Mouse (Mus musculus) kidney, postnatal 0 days (tissue): ENCODE results near the gene Rnf220. TPM values are rescaled to one million over a fixed set of nuclear protein-coding genes. Genes with fewer than 3 reads are reported as not detected.

Source experiments
- ATAC-seq: fragments of 200-750 bp; cut with Nextera tagmentation; replicated peaks from 2 replicates; pipeline ENCODE4 v1.8.0; 2017; ENCODE audit warnings: low read depth, moderate number of reproducible peaks, moderate TSS enrichment, moderate library complexity; ENCODE audit not compliant: low FRiP score
- DNase-seq: peaks from one replicate; pipeline ENCODE4 v3.0.0-alpha.2; 2016; ENCODE audit warnings: low spot score
- H3K27ac ChIP-seq: fragments of 300-500 bp; sonication (generic); 2 replicates; pipeline ENCODE4 v1.5.1; 2014; ENCODE audit warnings: mild to moderate bottlenecking
- H3K27me3 ChIP-seq: fragments of 300-500 bp; sonication (generic); 2 replicates; pipeline ENCODE4 v1.6.1; 2014; ENCODE audit warnings: low read length, mixed read lengths; ENCODE audit not compliant: insufficient read depth
- H3K36me3 ChIP-seq: fragments of 300-500 bp; sonication (generic); 2 replicates; pipeline ENCODE4 v1.6.1; 2014; ENCODE audit warnings: low read length, mixed read lengths; ENCODE audit not compliant: insufficient read depth
- H3K4me1 ChIP-seq: fragments of 300-500 bp; sonication (generic); replicated peaks from 2 replicates; pipeline ENCODE4 v1.6.1; 2014; ENCODE audit warnings: antibody characterized with exemption, low read length, mixed read lengths; ENCODE audit not compliant: insufficient read depth
- H3K4me2 ChIP-seq: fragments of 300-500 bp; sonication (generic); 2 replicates; pipeline ENCODE4 v1.6.1; 2014; ENCODE audit warnings: mild to moderate bottlenecking, low read length, moderate library complexity, mixed read lengths
- H3K4me3 ChIP-seq: fragments of 300-500 bp; sonication (generic); replicated peaks from 2 replicates; pipeline ENCODE4 v1.5.1; 2014; ENCODE audit warnings: low read depth, low read length
- H3K9ac ChIP-seq: fragments of 300-500 bp; sonication (generic); 2 replicates; pipeline ENCODE4 v1.6.1; 2014; ENCODE audit warnings: low read depth, low read length
- H3K9me3 ChIP-seq: fragments of 300-500 bp; sonication (generic); replicated peaks from 2 replicates; pipeline ENCODE4 v1.6.1; 2016; ENCODE audit warnings: low read length, inconsistent platforms, mixed read lengths
- CTCF ChIP-seq: IDR thresholded peaks from 2 replicates; pipeline ENCODE4 v1.5.1; 2016; ENCODE audit warnings: antibody characterized with exemption, low read depth, mild to moderate bottlenecking, moderate library complexity
- WGBS: fragments of 180-500 bp; shearing (Covaris S2); extraction: QIAGEN DNeasy Blood & Tissue Kit; methylation state at CpG from one replicate; pipeline ENCODE4 v1.1.7; 2014; 5-methylcytosine and 5-hydroxymethylcytosine counted together
- polyA plus RNA-seq: library from polyadenylated mRNA; unstranded; fragments of >200 nt; fragmentation: Nextera tagmentation; extraction: Ambion mirVana; gene quantifications from 2 replicates; pipeline ENCODE4 v1.2.1, GENCODE M21; 2015

Rnf220 gene
- polyA plus RNA-seq, 1 experiment from 2014 or later = 62.1 TPM

DNA sequence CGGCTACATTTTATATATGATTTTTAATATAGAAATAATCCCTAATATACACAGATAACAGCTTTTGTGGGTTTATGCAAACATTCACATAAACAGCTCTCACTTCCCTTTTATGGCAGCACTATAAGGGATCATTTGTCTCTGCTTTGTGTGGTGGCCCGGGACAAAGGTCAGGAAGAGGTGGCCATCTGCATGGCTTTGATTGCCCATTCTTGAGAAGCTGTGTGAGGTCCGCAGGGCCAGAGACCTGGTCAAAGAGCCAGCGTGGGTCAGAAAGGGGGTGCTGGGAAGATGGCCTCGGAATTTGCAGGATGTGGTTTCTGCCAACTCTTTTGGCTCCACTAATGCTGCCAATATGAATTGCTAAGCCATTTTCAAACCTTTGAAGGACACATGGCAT lies 273.9 kb downstream of the Rnf220 start:
- no peak for TF ChIP-seq CTCF
- DNase-seq = no peak
- no peaks in the 10 kb centered on the region for H3K36me3 ChIP-seq
- no peak for ATAC-seq
- no peak overlapping the region for H3K9ac ChIP-seq
- H3K4me2 ChIP-seq = no peak overlapping the region
- H3K4me1 ChIP-seq = 0 out of 2 replicates have a peak, but pooled peaks cover 3% of the 10 kb centered on the region
- WGBS = 27% methylated on average over 5 of the region's 5 CpGs
- no peak overlapping the region for H3K27ac ChIP-seq
- no peak overlapping the region for H3K4me3 ChIP-seq
- no peaks in the 10 kb centered on the region for H3K9me3 ChIP-seq
- H3K27me3 ChIP-seq = no peaks in the 10 kb centered on the region

DNA sequence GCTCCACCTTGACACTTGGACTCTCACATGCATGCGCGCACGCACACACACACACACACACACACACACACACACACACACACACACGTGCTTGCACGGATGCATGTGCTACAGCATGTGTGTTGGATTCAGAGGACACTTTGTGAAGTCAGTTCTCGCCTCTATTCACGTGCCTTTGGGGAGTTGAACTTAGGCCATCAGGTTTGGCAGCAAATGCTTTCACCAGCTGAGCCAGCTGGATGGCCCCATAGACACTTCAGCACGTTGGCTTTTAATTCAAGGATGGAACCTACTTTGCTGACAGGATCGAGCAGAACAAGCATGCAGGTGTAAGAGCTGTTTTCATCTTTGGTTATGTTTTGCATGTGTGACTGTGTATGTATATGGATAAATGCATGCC lies 275.0 kb downstream of the Rnf220 start:
- ATAC-seq (no peak), DNase-seq (no peak)
- Histone ChIP-seq H3K9me3 (no peaks in the 10 kb centered on the region), H3K9ac (no peak overlapping the region), H3K4me3 (no peak overlapping the region), H3K36me3 (no peaks in the 10 kb centered on the region), H3K4me2 (no peak overlapping the region), H3K4me1 (0 out of 2 replicates have a peak, but pooled peaks cover 3% of the 10 kb centered on the region), H3K27me3 (no peaks in the 10 kb centered on the region), H3K27ac (no peak overlapping the region)
- no peak for TF ChIP-seq CTCF
- 83% methylated on average over 9 of the region's 9 CpGs for WGBS

Other genes with a start within 250 kb of the Rnf220 start
- gene Tmem53, start 245.1 kb downstream of the Rnf220 start, polyA plus RNA-seq = 34.4 and 40.5 TPM in 2 replicates
- gene Armh1, start 244.9 kb downstream of the Rnf220 start, polyA plus RNA-seq = 0.18 and 0.59 TPM in 2 replicates
- gene Eri3, start 53.3 kb upstream of the Rnf220 start, polyA plus RNA-seq = 114 and 127 TPM in 2 replicates
- 46.6 and 49.3 TPM in 2 replicates for gene Dmap1, start 185.2 kb upstream of the Rnf220 start, polyA plus RNA-seq
- gene Gm12845, start 227.4 kb upstream of the Rnf220 start, polyA plus RNA-seq = not detected in 2 replicates